Mouse (Mus musculus) CD4-positive, CD25-positive, alpha-beta regulatory T cell, adult 4 months (primary cell): ENCODE results near the gene Tcf15. TPM values are rescaled to one million over a fixed set of nuclear protein-coding genes. Genes with fewer than 3 reads are reported as not detected.
A peak's percentile ranks its signal among the peaks of the same experiment; 100 is the strongest.

Source experiments
- ATAC-seq: one replicate; pipeline ENCODE4 v1.8.0; 2017
- polyA plus RNA-seq, 2 experiments: library from polyadenylated mRNA; unstranded; fragments of 100-300 nt; shearing (Covaris generic); gene quantifications; one replicate each; pipeline ENCODE4 v1.2.1; 2017

Gene Tcf15
- polyA plus RNA-seq, result not detected

GRCm38 (mm10) chr2:152143279-152144157, at the start of gene Tcf15:
Gene Tcf15, plus strand, starts transcription at chr2:152143561.
- ATAC-seq, result no peak

- no peak for ATAC-seq
These were observed 48.4 kb upstream of the Tcf15 start for GRCm38 (mm10) chr2:152094856-152095545.

- no peak for ATAC-seq
These were observed 46.4 kb upstream of the Tcf15 start for GRCm38 (mm10) chr2:152096922-152097321.

GRCm38 (mm10) chr2:152097916-152098315, 45.4 kb upstream of the Tcf15 start:
- ATAC-seq, result no peak

- ATAC-seq, result no peak
These were observed 43.8 kb upstream of the Tcf15 start for GRCm38 (mm10) chr2:152099538-152099937.

- ATAC-seq, result no peak
These were observed 41.6 kb upstream of the Tcf15 start for GRCm38 (mm10) chr2:152101761-152102160.

GRCm38 (mm10) chr2:152102369-152102768, 41.0 kb upstream of the Tcf15 start:
- ATAC-seq, result no peak

- ATAC-seq, result peak; percentile 35
These were observed 38.5 kb upstream of the Tcf15 start for GRCm38 (mm10) chr2:152104711-152105317.

- ATAC-seq, result peak; percentile 81
These were observed 37.8 kb upstream of the Tcf15 start, which contains the start of gene Srxn1 for GRCm38 (mm10) chr2:152105318-152106224. Gene Srxn1, plus strand, starts transcription at chr2:152105516.

- no peak for ATAC-seq
These were observed 37.2 kb upstream of the Tcf15 start for GRCm38 (mm10) chr2:152106225-152106595.

GRCm38 (mm10) chr2:152106597-152106996, 36.8 kb upstream of the Tcf15 start:
- ATAC-seq, result no peak

GRCm38 (mm10) chr2:152108702-152109101, 34.7 kb upstream of the Tcf15 start:
- ATAC-seq, result no peak

GRCm38 (mm10) chr2:152109386-152109785, 34.0 kb upstream of the Tcf15 start:
- ATAC-seq, result no peak

GRCm38 (mm10) chr2:152111311-152111710, 32.0 kb upstream of the Tcf15 start:
- no peak for ATAC-seq

GRCm38 (mm10) chr2:152111920-152112319, 31.4 kb upstream of the Tcf15 start:
- peak; percentile 81 for ATAC-seq

GRCm38 (mm10) chr2:152112490-152112889, 30.9 kb upstream of the Tcf15 start:
- no peak for ATAC-seq

- ATAC-seq, result no peak
These were observed 30.4 kb upstream of the Tcf15 start for GRCm38 (mm10) chr2:152112970-152113369.

- ATAC-seq, result no peak
These were observed 29.0 kb upstream of the Tcf15 start for GRCm38 (mm10) chr2:152114057-152114975.

- ATAC-seq, result no peak
These were observed 25.7 kb upstream of the Tcf15 start for GRCm38 (mm10) chr2:152117694-152118093.

GRCm38 (mm10) chr2:152119228-152119865, 24.0 kb upstream of the Tcf15 start:
- ATAC-seq, result no peak

- no peak for ATAC-seq
These were observed 20.5 kb upstream of the Tcf15 start for GRCm38 (mm10) chr2:152122896-152123295.
